Comparison of ENCODE assay signal across 9 mouse cellular contexts in the genomic region with DNA sequence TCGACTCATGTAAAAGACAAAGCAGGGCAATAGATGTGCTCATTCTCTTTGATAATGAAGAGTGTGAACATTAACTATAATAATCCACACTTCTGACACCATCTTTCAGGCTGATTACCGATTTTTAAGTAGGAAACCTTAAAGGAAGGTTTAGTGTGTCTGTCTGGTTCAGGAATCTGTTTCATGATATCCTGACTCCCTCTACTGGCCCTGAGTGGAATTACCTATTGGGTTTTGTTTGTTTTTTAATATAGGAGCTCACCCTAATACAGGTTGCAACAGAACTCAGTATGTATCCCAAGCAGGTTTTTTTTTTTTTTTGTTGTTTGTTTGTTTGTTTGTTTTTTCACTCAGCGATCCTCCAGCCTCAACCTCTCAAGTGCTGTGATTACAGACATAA. TPM values are rescaled to one million over a fixed set of nuclear protein-coding genes. Genes with fewer than 3 reads are reported as not detected.
DNase-seq lines count a peak whose midpoint lies in the region; ATAC-seq lines count a peak whose summit lies in the region.
"Had no signal": no experiment of that assay in that cellular context is flagged by ENCODE, and none has a peak within 500 bp of the region (broad histone marks: within the 10 kb centered on the region; RNA-seq: fewer than 3 reads in every experiment).

No protein-coding gene starts in this region.

- DNase-seq in cerebellum, adult 8-10 months, result peak; percentile 48
- DNase-seq in cerebellum, adult 11 months, result no peak
- peak; percentile 48 to 72 for DNase-seq in left cerebral cortex, postnatal 25 days (ENCODE audit: low spot score in 2 of 2)
- DNase-seq in left cerebral cortex, postnatal 4 days, result no peak
- DNase-seq in MEL-GATA-1-ER (ENCODE audit: extremely low read depth, low read depth), result peak; percentile 60
- DNase-seq in right cerebral cortex, postnatal 10 days (ENCODE audit: low spot score in 2 of 2), result no peak

- ATAC-seq in erythroblast, adult 5-6 weeks (replicated peaks; ENCODE audit: low FRiP score, poor library complexity, severe bottlenecking), result peak; percentile 73
- peak; percentile 85 for ATAC-seq in megakaryocyte progenitor cell, adult 5-6 weeks (replicated peaks; ENCODE audit: poor library complexity)

- intact Hi-C loops in left cerebral cortex, postnatal 25 days (cut with DNase I), result no loop called here
- intact Hi-C loops in left cerebral cortex, postnatal 4 days (cut with DNase I), result no loop called here

RNA-seq across cellular contexts. Expression of a gene that starts 25.4 kb away (rescaled TPM):
- total RNA-seq in left cerebral cortex, postnatal 25 days (2021), result 100 to 1,000 TPM; 145 to 151 TPM
- 100 to 1,000 TPM; 159 to 164 TPM for total RNA-seq in left cerebral cortex, postnatal 4 days (2021)
- total RNA-seq in erythroblast, adult 5-6 weeks (2015; ENCODE audit: low replicate concordance), result 37.8 and 44.6 TPM in 2 replicates
- 76.1 and 121 TPM in 2 replicates for total RNA-seq in erythroblast, adult 5-6 weeks (2017; ENCODE audit: low replicate concordance)
- 225 and 238 TPM in 2 replicates for total RNA-seq in megakaryocyte progenitor cell, adult 5-6 weeks (2015)
- 1,016 and 1,033 TPM in 2 replicates for total RNA-seq in megakaryocyte progenitor cell, adult 5-6 weeks (2017)

RNA-seq across cellular contexts. Expression of a gene that starts 25.6 kb away (rescaled TPM):
- under 1 TPM in 1 of 2 experiments, not detected in 1; 0.11 TPM for total RNA-seq in left cerebral cortex, postnatal 25 days (2021)
- total RNA-seq in left cerebral cortex, postnatal 4 days (2021), result not detected
- total RNA-seq in erythroblast, adult 5-6 weeks (2015; ENCODE audit: low replicate concordance), result not detected in 2 replicates
- not detected in 2 replicates for total RNA-seq in erythroblast, adult 5-6 weeks (2017; ENCODE audit: low replicate concordance)
- total RNA-seq in megakaryocyte progenitor cell, adult 5-6 weeks (2015), result 0.05 TPM in 1 of 2 replicates, not detected in the other
- 0.25 TPM in 1 of 2 replicates, not detected in the other for total RNA-seq in megakaryocyte progenitor cell, adult 5-6 weeks (2017)
- total RNA-seq: heart, postnatal 36 days had no signal

RNA-seq across cellular contexts. Expression of a gene that starts 26.0 kb away (rescaled TPM):
- 1 to 10 TPM; 8.2 to 9.1 TPM for total RNA-seq in left cerebral cortex, postnatal 25 days (2021)
- total RNA-seq in left cerebral cortex, postnatal 4 days (2021), result 1 to 10 TPM; 1.9 TPM
- not detected in 2 replicates for total RNA-seq in erythroblast, adult 5-6 weeks (2015; ENCODE audit: low replicate concordance)
- total RNA-seq in erythroblast, adult 5-6 weeks (2017; ENCODE audit: low replicate concordance), result 0.42 and 1.4 TPM in 2 replicates
- total RNA-seq in megakaryocyte progenitor cell, adult 5-6 weeks (2015), result 0.34 TPM in 1 of 2 replicates, not detected in the other
- 0.34 and 0.42 TPM in 2 replicates for total RNA-seq in megakaryocyte progenitor cell, adult 5-6 weeks (2017)

Comparison
In these comparisons a context has a peak if more than half of its experiments do, and no peak if none do; other contexts are left out.
1. DNase-seq: peak in cerebellum, adult 8-10 months (single experiment), left cerebral cortex, postnatal 25 days (2 of 2) and MEL-GATA-1-ER (single experiment); none in cerebellum, adult 11 months (single experiment), left cerebral cortex, postnatal 4 days (single experiment) and right cerebral cortex, postnatal 10 days (0 of 2).